Mouse (Mus musculus): ENCODE data around the gene Gm21440.
"Not testable (repeated sequence)": the region's sequence is repeated elsewhere in the genome, so short reads cannot be mapped to it uniquely, and the experiment has no call there.

DNA sequence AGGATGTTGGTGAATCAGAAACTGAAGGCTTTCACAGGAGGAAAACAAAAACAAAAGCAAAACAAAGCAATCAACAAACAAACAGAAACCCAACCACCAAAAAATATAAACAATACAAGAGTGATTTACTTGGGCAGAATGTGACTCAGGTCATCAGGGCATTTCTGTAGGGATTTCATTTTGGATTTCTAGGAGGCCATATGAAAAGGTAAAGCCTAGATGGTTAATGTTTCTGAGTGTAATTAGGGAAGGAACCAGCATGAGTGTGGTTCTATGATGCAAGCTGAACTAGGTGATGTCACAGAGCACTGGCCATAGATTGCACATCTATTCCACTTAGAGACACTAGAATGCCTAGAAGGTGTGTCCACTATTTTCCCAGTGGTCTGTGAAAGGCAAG is at the start of gene Gm21440, which contains the start of gene Gm21454:
- not testable (repeated sequence) for TF ChIP-seq CTCF (IDR thresholded peaks at IDR 0.05; ENCODE audit: insufficient read depth, low read length); POLR2A (IDR thresholded peaks at IDR 0.05; ENCODE audit: borderline replicate concordance, extremely low read depth, low read depth, low read length)
